ENCODE assay signal across 8 mouse cellular contexts in genomic region chr7:89339142-89339435, GRCm38 (mm10).
DNase-seq lines count a peak whose midpoint lies in the region; ATAC-seq and TF ChIP-seq lines count a peak whose summit lies in the region.

No protein-coding gene starts in this region.

- no peak for DNase-seq in lung, postnatal 0 days (ENCODE audit: low spot score)
- no peak for DNase-seq in lung, postnatal 25 days (ENCODE audit: low spot score)
- peak; percentile 32 for DNase-seq in liver
- no peak for DNase-seq in gastrocnemius, postnatal 36 days
- DNase-seq in urinary bladder, postnatal 10 days (ENCODE audit: low spot score) = no peak
- DNase-seq in kidney, postnatal 10 days = no peak

- H3K9ac ChIP-seq in lung, postnatal 0 days (replicated peaks; ENCODE audit: low read depth) = peak overlapping the region; percentile 71; the same call in 1 of the 2 replicates
- peak overlapping the region; percentile 97 for H3K9ac ChIP-seq in stomach, embryonic 16.5 days (ENCODE audit: low read length)

- peak overlapping the region; percentile 90 for H3K4me2 ChIP-seq in lung, postnatal 0 days (replicated peaks; ENCODE audit: low read depth, low read length)
- peak overlapping the region; percentile 72 for H3K4me2 ChIP-seq in stomach, embryonic 16.5 days (ENCODE audit: low read depth, low read length)

- no peaks in the 10 kb centered on the region for H3K27me3 ChIP-seq in lung, postnatal 0 days (replicated peaks; ENCODE audit: insufficient read depth, low read length)
- H3K27me3 ChIP-seq in erythroblast, embryonic 14.5 days (ENCODE audit: control insufficient read depth) = no peaks in the 10 kb centered on the region
- H3K27me3 ChIP-seq in stomach, embryonic 16.5 days (ENCODE audit: control insufficient read depth, insufficient read depth, low read length) = no peaks in the 10 kb centered on the region

- H3K9me3 ChIP-seq in lung, postnatal 0 days (ENCODE audit: low read length) = no peaks in the 10 kb centered on the region
- H3K9me3 ChIP-seq in erythroblast, embryonic 14.5 days (ENCODE audit: control insufficient read depth, low read length) = no peaks in the 10 kb centered on the region
- H3K9me3 ChIP-seq in stomach, embryonic 16.5 days (replicated peaks; ENCODE audit: control insufficient read depth, low read length) = no peaks in the 10 kb centered on the region

- no peak for TF ChIP-seq EP300 in lung, postnatal 0 days (IDR thresholded peaks at IDR 0.05)

- intact Hi-C loops in gastrocnemius, postnatal 36 days (cut with DNase I) = loop anchor here (2.0 kb wide), 1 partner anchor 64 kb away; no protein-coding TSS in a partner anchor

- peak overlapping the region; percentile 77 for H3K4me3 ChIP-seq in lung, postnatal 0 days (ENCODE audit: low read depth, low read length)
- peak overlapping the region; percentile 68 for H3K4me3 ChIP-seq in erythroblast, embryonic 14.5 days (replicated peaks)
- peak overlapping the region; percentile 85 for H3K4me3 ChIP-seq in stomach, embryonic 16.5 days (replicated peaks; ENCODE audit: low read length)

- ATAC-seq in lung, postnatal 0 days = no peak
- peak; percentile 55; the same call in 1 of the 2 replicates for ATAC-seq in stomach, embryonic 16.5 days (ENCODE audit: insufficient read depth, low FRiP score)

- TF ChIP-seq CTCF in lung, postnatal 0 days (IDR thresholded peaks at IDR 0.05) = no peak

- no peaks in the 10 kb centered on the region for H3K36me3 ChIP-seq in lung, postnatal 0 days (ENCODE audit: insufficient read depth, low read length)
- no peaks in the 10 kb centered on the region for H3K36me3 ChIP-seq in erythroblast, embryonic 14.5 days (ENCODE audit: control insufficient read depth)
- no peaks in the 10 kb centered on the region for H3K36me3 ChIP-seq in stomach, embryonic 16.5 days (ENCODE audit: control insufficient read depth, insufficient read depth, low read length)

- peaks cover 7% of the 10 kb centered on the region; the same call in 1 of the 2 replicates for H3K4me1 ChIP-seq in lung, postnatal 0 days (ENCODE audit: insufficient read depth, low read depth, low read length)
- peaks cover 30% of the 10 kb centered on the region for H3K4me1 ChIP-seq in erythroblast, embryonic 14.5 days (ENCODE audit: control insufficient read depth)
- peaks cover 24% of the 10 kb centered on the region; the same call in 1 of the 2 replicates for H3K4me1 ChIP-seq in stomach, embryonic 16.5 days (ENCODE audit: control insufficient read depth, insufficient read depth, low read length)

- no peak overlapping the region for H3K27ac ChIP-seq in lung, postnatal 0 days (ENCODE audit: low read length)
- H3K27ac ChIP-seq in stomach, embryonic 16.5 days (ENCODE audit: low read length) = peak overlapping the region; percentile 50; the same call in 1 of the 2 replicates
